Mouse (Mus musculus) intestine, embryonic 16.5 days (tissue): ENCODE measurements around the gene 1700001K19Rik. TPM values are rescaled to one million over a fixed set of nuclear protein-coding genes. Genes with fewer than 3 reads are reported as not detected.
"Not testable (repeated sequence)": the region's sequence is repeated elsewhere in the genome, so short reads cannot be mapped to it uniquely, and the experiment has no call there.

Experiments used
- ATAC-seq: fragments of 200-750 bp; cut with Nextera tagmentation; 2 replicates; pipeline ENCODE4 v1.8.0; 2017; ENCODE audit warnings: moderate TSS enrichment, moderate library complexity
- H3K27ac ChIP-seq: fragments of 300-500 bp; sonication (generic); 2 replicates; pipeline ENCODE4 v1.5.1; 2014; ENCODE audit warnings: mild to moderate bottlenecking, low read length
- H3K27me3 ChIP-seq: fragments of 300-500 bp; sonication (generic); replicated peaks from 2 replicates; pipeline ENCODE4 v1.6.1; 2014; ENCODE audit warnings: low read length, control low read depth, mixed read lengths; ENCODE audit not compliant: control insufficient read depth, insufficient read depth
- H3K36me3 ChIP-seq: fragments of 300-500 bp; sonication (generic); 2 replicates; pipeline ENCODE4 v1.6.1; 2014; ENCODE audit warnings: low read length, control low read depth; ENCODE audit not compliant: control insufficient read depth, insufficient read depth
- H3K4me1 ChIP-seq: fragments of 300-500 bp; sonication (generic); 2 replicates; pipeline ENCODE4 v1.6.1; 2014; ENCODE audit warnings: low read length, control low read depth, mixed read lengths; ENCODE audit not compliant: control insufficient read depth, insufficient read depth
- H3K4me2 ChIP-seq: fragments of 300-500 bp; sonication (generic); 2 replicates; pipeline ENCODE4 v1.6.1; 2014; ENCODE audit warnings: low read depth, low read length, control low read depth
- H3K4me3 ChIP-seq: fragments of 300-500 bp; sonication (generic); 2 replicates; pipeline ENCODE4 v1.5.1; 2014; ENCODE audit warnings: mild to moderate bottlenecking, low read length
- H3K9ac ChIP-seq: fragments of 300-500 bp; sonication (generic); 2 replicates; pipeline ENCODE4 v1.6.1; 2014; ENCODE audit warnings: low read depth, low read length
- H3K9me3 ChIP-seq: fragments of 300-500 bp; sonication (generic); 2 replicates; pipeline ENCODE4 v1.6.1; 2016; ENCODE audit warnings: low read length, control low read depth; ENCODE audit not compliant: control insufficient read depth
- WGBS: fragments of 180-500 bp; shearing (Covaris S2); extraction: QIAGEN DNeasy Blood & Tissue Kit; methylation state at CpG from one replicate; pipeline ENCODE4 v1.1.7; 2014; 5-methylcytosine and 5-hydroxymethylcytosine counted together
- polyA plus RNA-seq: library from polyadenylated mRNA; unstranded; fragments of >200 nt; fragmentation: Nextera tagmentation; extraction: Ambion mirVana; gene quantifications from 2 replicates; pipeline ENCODE4 v1.2.1, GENCODE M21; 2015

Gene 1700001K19Rik
- polyA plus RNA-seq, 1 experiment from 2014 or later, result not detected

- peak; percentile 74 for ATAC-seq
- peak overlapping the region; percentile 56 for H3K9ac ChIP-seq
These were observed 24.2 kb upstream of the 1700001K19Rik start for GRCm38 (mm10) chr12:110706337-110707231.

GRCm38 (mm10) chr12:110705419-110705818 lies 23.0 kb upstream of the 1700001K19Rik start:
- not testable (repeated sequence) for H3K4me2 ChIP-seq, H3K4me3 ChIP-seq, H3K27ac ChIP-seq, H3K9me3 ChIP-seq, H3K36me3 ChIP-seq, ATAC-seq, H3K9ac ChIP-seq, H3K4me1 ChIP-seq, H3K27me3 ChIP-seq
- 86% methylated on average over 4 of the region's 4 CpGs for WGBS

More at GRCm38 (mm10) chr12:110706337-110707231, 24.2 kb upstream of the 1700001K19Rik start:
- Histone ChIP-seq H3K9me3 (no peaks in the 10 kb centered on the region), H3K36me3 (no peaks in the 10 kb centered on the region), H3K27me3 (no peaks in the 10 kb centered on the region), H3K4me1 (peaks cover 5% of the 10 kb centered on the region; the same call in 1 of the 2 replicates), H3K4me2 (peak overlapping the region; percentile 68), H3K4me3 (peak overlapping the region; percentile 43), H3K27ac (peak overlapping the region; percentile 52)
- WGBS, result 3% methylated on average over 27 of the region's 27 CpGs

- no peak overlapping the region for H3K27ac ChIP-seq
- no peak overlapping the region for H3K9ac ChIP-seq
- 67% methylated on average over 7 of the region's 7 CpGs for WGBS
These were observed 21.3 kb upstream of the 1700001K19Rik start for GRCm38 (mm10) chr12:110703682-110704081.

GRCm38 (mm10) chr12:110703008-110703471 lies 20.6 kb upstream of the 1700001K19Rik start:
- Histone ChIP-seq H3K9ac (peak overlapping the region; percentile 54), H3K4me2 (no peak overlapping the region), H3K9me3 (no peaks in the 10 kb centered on the region), H3K27ac (no peak overlapping the region), H3K4me3 (no peak overlapping the region), H3K36me3 (no peaks in the 10 kb centered on the region), H3K27me3 (no peaks in the 10 kb centered on the region), H3K4me1 (peaks cover 12% of the 10 kb centered on the region; the same call in 1 of the 2 replicates)
- WGBS, result 29% methylated on average over 8 of the region's 8 CpGs
- ATAC-seq, result peak; percentile 62

More at GRCm38 (mm10) chr12:110703682-110704081, 21.3 kb upstream of the 1700001K19Rik start:
- Histone ChIP-seq H3K4me2 (no peak overlapping the region), H3K27me3 (no peaks in the 10 kb centered on the region), H3K4me3 (no peak overlapping the region), H3K9me3 (no peaks in the 10 kb centered on the region), H3K4me1 (peaks cover 12% of the 10 kb centered on the region; the same call in 1 of the 2 replicates), H3K36me3 (no peaks in the 10 kb centered on the region)
- no peak for ATAC-seq

GRCm38 (mm10) chr12:110702556-110702955 lies 20.1 kb upstream of the 1700001K19Rik start, which contains the start of gene Hsp90aa1:
Gene Hsp90aa1, minus strand, starts transcription at chr12:110702728.
- no peak for ATAC-seq
- Histone ChIP-seq H3K4me2 (no peak within 1 kb of the TSS), H3K27ac (0 out of 2 replicates have a peak within 1 kb of the TSS, but pooled peaks have one; percentile 18), H3K9ac (peak within 1 kb of the TSS; percentile 54), H3K36me3 (no peaks in the 10 kb centered on the region), H3K4me3 (no peak within 1 kb of the TSS), H3K27me3 (no peaks in the 10 kb centered on the region), H3K4me1 (peaks cover 12% of the 10 kb centered on the region; the same call in 1 of the 2 replicates), H3K9me3 (no peaks in the 10 kb centered on the region)
- 45% methylated on average over 4 of the region's 4 CpGs for WGBS

GRCm38 (mm10) chr12:110701363-110701762 lies 18.9 kb upstream of the 1700001K19Rik start:
- peak overlapping the region; percentile 36; the same call in 1 of the 2 replicates for H3K9ac ChIP-seq
- H3K27ac ChIP-seq, result 0 out of 2 replicates have a peak overlapping the region, but pooled peaks have one; percentile 18
- not testable (repeated sequence) for H3K4me2 ChIP-seq, H3K36me3 ChIP-seq, H3K27me3 ChIP-seq, H3K4me3 ChIP-seq, ATAC-seq, H3K9me3 ChIP-seq
- 32% methylated on average over 3 of the region's 3 CpGs for WGBS
- peaks cover 11% of the 10 kb centered on the region; the same call in 1 of the 2 replicates for H3K4me1 ChIP-seq

GRCm38 (mm10) chr12:110700730-110701129 lies 18.3 kb upstream of the 1700001K19Rik start:
- no peak overlapping the region for H3K4me3 ChIP-seq
- no peaks in the 10 kb centered on the region for H3K27me3 ChIP-seq
- no peak for ATAC-seq
- 70% methylated on average over 2 of the region's 2 CpGs for WGBS
- H3K4me1 ChIP-seq, result peaks cover 10% of the 10 kb centered on the region; the same call in 1 of the 2 replicates
- no peak overlapping the region for H3K27ac ChIP-seq
- H3K4me2 ChIP-seq, result no peak overlapping the region
- no peak overlapping the region for H3K9ac ChIP-seq
- no peaks in the 10 kb centered on the region for H3K9me3 ChIP-seq
- no peaks in the 10 kb centered on the region for H3K36me3 ChIP-seq

- H3K4me2 ChIP-seq, result no peak overlapping the region
- peak overlapping the region; percentile 40; the same call in 1 of the 2 replicates for H3K9ac ChIP-seq
- H3K4me3 ChIP-seq, result no peak overlapping the region
- no peaks in the 10 kb centered on the region for H3K9me3 ChIP-seq
- H3K27me3 ChIP-seq, result no peaks in the 10 kb centered on the region
- peaks cover 17% of the 10 kb centered on the region for H3K4me1 ChIP-seq
- ATAC-seq, result no peak
- no peaks in the 10 kb centered on the region for H3K36me3 ChIP-seq
- H3K27ac ChIP-seq, result no peak overlapping the region
- 44% methylated on average over 2 of the region's 2 CpGs for WGBS
These were observed 16.7 kb upstream of the 1700001K19Rik start for GRCm38 (mm10) chr12:110699171-110699547.

- no peak for ATAC-seq
- Histone ChIP-seq H3K9ac (peak overlapping the region; percentile 40; the same call in 1 of the 2 replicates), H3K27me3 (no peaks in the 10 kb centered on the region), H3K9me3 (no peaks in the 10 kb centered on the region), H3K36me3 (no peaks in the 10 kb centered on the region), H3K27ac (no peak overlapping the region; the same call in 1 of the 2 replicates), H3K4me2 (no peak overlapping the region), H3K4me3 (no peak overlapping the region), H3K4me1 (peaks cover 17% of the 10 kb centered on the region)
- WGBS, result 35% methylated on average over 15 of the region's 15 CpGs
These were observed 16.2 kb upstream of the 1700001K19Rik start for GRCm38 (mm10) chr12:110698523-110699170.
